Mouse (Mus musculus) ES-E14 (cell line): ENCODE data around the gene Lcorl.

ENCODE experiments used
- CHD2 ChIP-seq: IDR thresholded peaks from 2 replicates; pipeline ENCODE4 v1.6.1; 2014; ENCODE audit warnings: mild to moderate bottlenecking, low read depth, low read length, inconsistent platforms
- HCFC1 ChIP-seq: IDR thresholded peaks from 2 replicates; pipeline ENCODE4 v1.6.1; 2012; ENCODE audit warnings: low read length, inconsistent platforms, borderline replicate concordance; ENCODE audit not compliant: insufficient read depth
- MAFK ChIP-seq: IDR thresholded peaks from 2 replicates; pipeline ENCODE4 v1.6.1; 2014; ENCODE audit warnings: mild to moderate bottlenecking, low read depth, low read length, inconsistent platforms; ENCODE audit not compliant: insufficient read depth
- ZC3H11A ChIP-seq: IDR thresholded peaks from 2 replicates; pipeline ENCODE4 v1.6.1; 2012; ENCODE audit warnings: low read depth, mild to moderate bottlenecking, inconsistent platforms, low read length, borderline replicate concordance

GRCm38 (mm10) chr5:45686223-45686622, 171.2 kb downstream of the Lcorl start:
- no peak for TF ChIP-seq HCFC1
- no peak for TF ChIP-seq MAFK
- TF ChIP-seq CHD2: no peak
- no peak for TF ChIP-seq ZC3H11A
